Mouse (Mus musculus): ENCODE measurements around the gene Aldh2. TPM values are rescaled to one million over a fixed set of nuclear protein-coding genes. Genes with fewer than 3 reads are reported as not detected.

Aldh2 gene
- polyA plus RNA-seq, 1 experiment from 2014 or later: 274 TPM

- 89% methylated on average over 9 of the region's 9 CpGs for WGBS
- Histone ChIP-seq H3K9me3 (ENCODE audit: low read length) (no peaks in the 10 kb centered on the region), H3K9ac (replicated peaks; ENCODE audit: low read length) (no peak overlapping the region), H3K4me3 (ENCODE audit: low read length) (no peak overlapping the region), H3K4me2 (replicated peaks; ENCODE audit: low read depth, low read length) (no peak overlapping the region), H3K36me3 (ENCODE audit: insufficient read depth, low read length) (peaks cover 31% of the 10 kb centered on the region), H3K27me3 (ENCODE audit: insufficient read depth, low read length) (no peaks in the 10 kb centered on the region), H3K4me1 (ENCODE audit: insufficient read depth, low read length) (no peaks in the 10 kb centered on the region), H3K27ac (ENCODE audit: low read length) (no peak overlapping the region)
- no peak for ATAC-seq (ENCODE audit: low FRiP score, low TSS enrichment)
Measured at GRCm38 (mm10) chr5:121518983-121519382, 74.6 kb downstream of the Aldh2 start.

Other genes with a start within 250 kb of the Aldh2 start
- 60.6 and 67.1 TPM in 2 replicates for gene Trafd1, start 208.2 kb downstream of the Aldh2 start, polyA plus RNA-seq (2015; fragmentation: Nextera tagmentation; extraction: Ambion mirVana)
- 46.5 and 47.5 TPM in 2 replicates for gene Naa25, start 195.9 kb downstream of the Aldh2 start, polyA plus RNA-seq (2015; fragmentation: Nextera tagmentation; extraction: Ambion mirVana)
- gene Tmem116, start 141.9 kb downstream of the Aldh2 start, polyA plus RNA-seq (2015; fragmentation: Nextera tagmentation; extraction: Ambion mirVana): 11.5 and 14.0 TPM in 2 replicates
- gene Erp29, start 141.3 kb downstream of the Aldh2 start, polyA plus RNA-seq (2015; fragmentation: Nextera tagmentation; extraction: Ambion mirVana): 203 and 208 TPM in 2 replicates
- gene Adam1b, start 90.4 kb downstream of the Aldh2 start, polyA plus RNA-seq (2015; fragmentation: Nextera tagmentation; extraction: Ambion mirVana): 0.22 and 0.24 TPM in 2 replicates
- 1.2 and 1.5 TPM in 2 replicates for gene Adam1a, start 48.3 kb downstream of the Aldh2 start, polyA plus RNA-seq (2015; fragmentation: Nextera tagmentation; extraction: Ambion mirVana)
- gene Gm42878, start 48.3 kb downstream of the Aldh2 start, polyA plus RNA-seq (2015; fragmentation: Nextera tagmentation; extraction: Ambion mirVana): 0.42 TPM in 1 of 2 replicates, not detected in the other
- gene Mapkapk5, start 47.9 kb downstream of the Aldh2 start, polyA plus RNA-seq (2015; fragmentation: Nextera tagmentation; extraction: Ambion mirVana): 50.6 and 51.2 TPM in 2 replicates
- 3.5 and 3.6 TPM in 2 replicates for gene Acad12, start 25.1 kb upstream of the Aldh2 start, polyA plus RNA-seq (2015; fragmentation: Nextera tagmentation; extraction: Ambion mirVana)
- 4.3 and 5.7 TPM in 2 replicates for gene Acad10, start 66.7 kb upstream of the Aldh2 start, polyA plus RNA-seq (2015; fragmentation: Nextera tagmentation; extraction: Ambion mirVana)
- 34.9 and 37.4 TPM in 2 replicates for gene Brap, start 66.7 kb upstream of the Aldh2 start, polyA plus RNA-seq (2015; fragmentation: Nextera tagmentation; extraction: Ambion mirVana)
- gene Atxn2, start 117.5 kb upstream of the Aldh2 start, polyA plus RNA-seq (2015; fragmentation: Nextera tagmentation; extraction: Ambion mirVana): 38.9 and 56.5 TPM in 2 replicates
- gene Sh2b3, start 243.8 kb upstream of the Aldh2 start, polyA plus RNA-seq (2015; fragmentation: Nextera tagmentation; extraction: Ambion mirVana): 17.4 and 17.8 TPM in 2 replicates

Data from kidney, embryonic 16.5 days (tissue).